Mouse (Mus musculus) thymus, adult 2 months (tissue): Measurements from ENCODE around the gene Scn7a. TPM values are rescaled to one million over a fixed set of nuclear protein-coding genes. Genes with fewer than 3 reads are reported as not detected.

Experiments used
- DNase-seq: peaks from one replicate; pipeline ENCODE4 v3.0.0; 2021
- H3K27ac ChIP-seq: fragments of 200-500 bp; 2 replicates; pipeline ENCODE4 v1.5.1; 2012; ENCODE audit warnings: low read length, control low read depth; ENCODE audit not compliant: control insufficient read depth, insufficient read depth
- H3K27me3 ChIP-seq: fragments of 200-500 bp; 2 replicates; pipeline ENCODE4 v1.6.1; 2012; ENCODE audit warnings: mild to moderate bottlenecking, low read length, moderate library complexity, mixed read lengths; ENCODE audit not compliant: control insufficient read depth, insufficient read depth
- H3K36me3 ChIP-seq: fragments of 200-500 bp; 2 replicates; pipeline ENCODE4 v1.6.1; 2012; ENCODE audit warnings: mild to moderate bottlenecking, low read length, moderate library complexity; ENCODE audit not compliant: control insufficient read depth, insufficient read depth
- H3K4me1 ChIP-seq: fragments of 200-500 bp; replicated peaks from 2 replicates; pipeline ENCODE4 v1.6.1; 2012; ENCODE audit warnings: low read length; ENCODE audit not compliant: control insufficient read depth, insufficient read depth
- H3K4me3 ChIP-seq: fragments of 200-500 bp; 2 replicates; pipeline ENCODE4 v1.5.1; 2012; ENCODE audit warnings: mild to moderate bottlenecking, low read length, control low read depth, moderate library complexity; ENCODE audit not compliant: control insufficient read depth, insufficient read depth
- POLR2A ChIP-seq: fragments of 200-500 bp; IDR thresholded peaks from 2 replicates; pipeline ENCODE4 v1.6.1; 2012; ENCODE audit warnings: mild to moderate bottlenecking, low read length, control low read depth, moderate library complexity; ENCODE audit not compliant: control insufficient read depth, poor library complexity, insufficient read depth; ENCODE audit errors: extremely low read depth
- WGBS: fragments of 180-500 bp; shearing (Covaris S2); methylation state at CpG from one replicate; pipeline ENCODE4 v1.1.7; 2018; 5-methylcytosine and 5-hydroxymethylcytosine counted together
- polyA plus RNA-seq: library from polyadenylated mRNA; depleted of rRNA; stranded (reverse); fragments of >200 nt; gene quantifications from 2 replicates; pipeline ENCODE4 v1.2.3, GENCODE M21; 2012; rRNA removed

The Scn7a gene
- polyA plus RNA-seq, 1 experiment: 1.2 TPM

GRCm38 (mm10) chr2:66632728-66633127 is 152.0 kb downstream of the Scn7a start:
- TF ChIP-seq POLR2A: no peak
- Histone ChIP-seq H3K27me3 (no peaks in the 10 kb centered on the region), H3K27ac (no peak overlapping the region), H3K36me3 (no peaks in the 10 kb centered on the region), H3K4me3 (no peak overlapping the region), H3K4me1 (no peaks in the 10 kb centered on the region)
- WGBS: 33% methylated on average over 5 of the region's 5 CpGs
- no peak for DNase-seq

Other genes with a start within 250 kb of the Scn7a start
- 0.06 and 0.24 TPM in 2 replicates for gene Scn9a, start 150.0 kb downstream of the Scn7a start, polyA plus RNA-seq